Mouse (Mus musculus) embryonic facial prominence, embryonic 12.5 days (tissue): ENCODE results near the gene Cpt1a. TPM values are rescaled to one million over a fixed set of nuclear protein-coding genes. Genes with fewer than 3 reads are reported as not detected.

Experiments used
- ATAC-seq: fragments of 200-750 bp; cut with Nextera tagmentation; 2 replicates; pipeline ENCODE4 v1.8.0; 2017; ENCODE audit not compliant: insufficient number of reproducible peaks, insufficient read depth, low FRiP score, low TSS enrichment
- H3K27ac ChIP-seq: fragments of 300-500 bp; sonication (generic); 2 replicates; pipeline ENCODE4 v1.5.1; 2016; ENCODE audit warnings: mild to moderate bottlenecking
- H3K27me3 ChIP-seq: fragments of 300-500 bp; sonication (generic); 2 replicates; pipeline ENCODE4 v1.6.1; 2016; ENCODE audit warnings: mild to moderate bottlenecking, moderate library complexity
- H3K36me3 ChIP-seq: fragments of 300-500 bp; sonication (generic); 2 replicates; pipeline ENCODE4 v1.6.1; 2016; ENCODE audit warnings: mild to moderate bottlenecking
- H3K4me1 ChIP-seq: fragments of 300-500 bp; sonication (generic); 2 replicates; pipeline ENCODE4 v1.6.1; 2016
- H3K4me2 ChIP-seq: fragments of 300-500 bp; sonication (generic); replicated peaks from 2 replicates; pipeline ENCODE4 v1.6.1; 2016; ENCODE audit warnings: mild to moderate bottlenecking, moderate library complexity
- H3K4me3 ChIP-seq: fragments of 300-500 bp; sonication (generic); 2 replicates; pipeline ENCODE4 v1.5.1; 2016; ENCODE audit warnings: mild to moderate bottlenecking
- H3K9ac ChIP-seq: fragments of 300-500 bp; sonication (generic); 2 replicates; pipeline ENCODE4 v1.6.1; 2016; ENCODE audit warnings: mild to moderate bottlenecking, moderate library complexity
- H3K9me3 ChIP-seq: fragments of 300-500 bp; sonication (generic); 2 replicates; pipeline ENCODE4 v1.6.1; 2016; ENCODE audit warnings: mild to moderate bottlenecking, moderate library complexity
- WGBS: fragments of 180-500 bp; shearing (Covaris S2); methylation state at CpG from one replicate; pipeline ENCODE4 v1.1.7; 2016; 5-methylcytosine and 5-hydroxymethylcytosine counted together
- polyA plus RNA-seq: library from polyadenylated mRNA; unstranded; fragments of >200 nt; fragmentation: Nextera tagmentation; extraction: Ambion mirVana; gene quantifications from 2 replicates; pipeline ENCODE4 v1.2.1, GENCODE M21; 2016

Gene Cpt1a
- polyA plus RNA-seq: 12.3 and 13.0 TPM in 2 replicates

DNA sequence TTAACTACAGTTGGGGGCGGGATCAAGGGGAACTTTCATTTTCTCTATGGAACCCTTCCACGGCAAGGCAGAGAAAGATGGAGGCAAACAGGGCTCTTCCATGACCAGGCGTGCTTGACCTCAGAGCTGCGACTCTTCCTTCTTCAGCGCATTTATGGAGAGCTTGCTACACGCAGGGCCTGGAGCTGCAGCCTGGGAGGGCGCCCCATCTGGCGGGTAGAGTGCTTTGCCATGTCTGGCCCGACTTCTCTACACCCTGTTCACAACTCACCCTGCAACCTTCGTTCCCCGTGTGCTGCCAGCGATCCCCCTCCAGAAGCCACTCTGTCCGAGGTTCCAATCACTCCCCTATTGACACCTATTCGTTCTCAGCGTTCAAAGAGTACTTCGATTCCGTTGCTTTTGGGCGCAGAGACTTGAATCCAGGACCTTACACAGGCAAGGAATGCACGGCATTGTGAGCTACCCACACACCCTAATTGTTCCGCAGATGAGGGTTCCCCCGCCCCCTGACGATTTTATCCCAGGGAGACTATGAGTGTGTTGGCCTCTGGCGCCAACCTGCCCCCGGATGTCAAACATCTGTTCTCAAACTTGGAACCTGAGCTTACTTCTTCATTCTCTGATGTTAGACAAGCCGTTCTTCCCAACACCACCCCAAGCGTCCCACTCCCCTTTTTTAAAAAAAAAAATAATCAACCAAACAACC is at the start of gene Cpt1a:
Gene Cpt1a, plus strand, starts transcription at position 74 of the 709 bp plus-strand sequence.
- peak within 1 kb of the TSS; percentile 53 for H3K9ac ChIP-seq
- WGBS: 3% methylated on average over 26 of the region's 26 CpGs
- H3K4me3 ChIP-seq: peak within 1 kb of the TSS; percentile 59
- H3K4me2 ChIP-seq: peak within 1 kb of the TSS; percentile 91
- peaks cover 25% of the 10 kb centered on the region for H3K27me3 ChIP-seq
- no peaks in the 10 kb centered on the region for H3K36me3 ChIP-seq
- peaks cover 25% of the 10 kb centered on the region for H3K4me1 ChIP-seq
- H3K9me3 ChIP-seq: no peaks in the 10 kb centered on the region
- H3K27ac ChIP-seq: peak within 1 kb of the TSS; percentile 11; the same call in 1 of the 2 replicates
- no peak for ATAC-seq

DNA sequence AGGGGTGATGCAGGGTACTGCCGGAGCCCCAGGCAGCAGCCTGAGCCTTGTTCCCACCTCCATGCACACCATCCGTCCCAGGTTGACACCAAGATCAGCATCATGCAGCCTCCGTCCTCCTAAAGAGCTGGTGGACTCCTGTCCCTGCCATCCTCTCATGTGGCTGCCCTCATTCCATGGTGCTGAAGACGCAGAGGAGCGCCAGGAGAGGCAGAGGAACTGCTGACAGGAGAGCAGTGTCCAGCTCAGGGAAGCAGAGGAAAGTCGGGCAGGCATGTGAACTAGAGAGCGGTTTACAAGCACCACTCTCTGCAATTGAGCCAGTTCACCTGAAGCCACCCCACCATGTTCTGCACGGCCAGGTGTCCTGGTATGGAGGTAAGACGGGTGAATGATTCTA is 48.8 kb upstream of the Cpt1a start:
- Histone ChIP-seq H3K4me3 (no peak overlapping the region), H3K9me3 (no peaks in the 10 kb centered on the region), H3K27ac (no peak overlapping the region), H3K4me1 (no peaks in the 10 kb centered on the region), H3K4me2 (no peak overlapping the region), H3K27me3 (no peaks in the 10 kb centered on the region), H3K36me3 (peaks cover 83% of the 10 kb centered on the region), H3K9ac (no peak overlapping the region)
- 89% methylated on average over 9 of the region's 9 CpGs for WGBS
- no peak for ATAC-seq

DNA sequence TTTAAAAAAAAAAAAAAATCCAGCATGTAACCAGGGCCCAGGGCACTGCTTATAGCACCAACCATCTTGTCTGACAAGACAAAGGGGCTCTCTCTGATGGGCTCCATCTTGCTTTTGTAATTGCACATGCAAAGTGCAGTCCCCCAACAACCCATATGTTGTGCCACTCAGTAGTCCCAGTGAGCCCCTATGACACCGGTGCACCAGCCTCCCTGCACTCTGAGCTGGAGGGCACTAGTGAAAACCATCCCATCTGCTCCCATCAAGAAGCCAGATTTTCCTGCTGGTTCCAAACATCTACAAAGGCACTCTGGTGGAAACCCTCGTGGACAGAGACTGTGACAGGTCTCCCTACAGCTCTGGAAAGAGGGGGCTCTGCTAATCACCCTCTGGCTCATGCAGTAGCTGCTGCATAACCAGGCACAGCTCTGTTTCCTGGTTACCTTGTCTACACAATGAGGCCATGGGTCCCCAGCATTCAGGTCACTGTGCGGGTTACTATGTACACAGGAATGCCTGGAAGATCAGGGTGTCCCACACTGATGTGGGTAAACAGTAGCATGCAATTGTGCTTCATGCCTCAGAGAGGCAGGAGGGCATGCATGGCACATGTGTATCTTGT is 46.3 kb upstream of the Cpt1a start:
- Histone ChIP-seq H3K9ac (no peak overlapping the region), H3K4me3 (no peak overlapping the region), H3K36me3 (peaks cover 81% of the 10 kb centered on the region), H3K4me1 (no peaks in the 10 kb centered on the region), H3K27me3 (no peaks in the 10 kb centered on the region), H3K4me2 (no peak overlapping the region), H3K27ac (no peak overlapping the region), H3K9me3 (no peaks in the 10 kb centered on the region)
- ATAC-seq: no peak
- WGBS: 90% methylated on average over 3 of the region's 3 CpGs

DNA sequence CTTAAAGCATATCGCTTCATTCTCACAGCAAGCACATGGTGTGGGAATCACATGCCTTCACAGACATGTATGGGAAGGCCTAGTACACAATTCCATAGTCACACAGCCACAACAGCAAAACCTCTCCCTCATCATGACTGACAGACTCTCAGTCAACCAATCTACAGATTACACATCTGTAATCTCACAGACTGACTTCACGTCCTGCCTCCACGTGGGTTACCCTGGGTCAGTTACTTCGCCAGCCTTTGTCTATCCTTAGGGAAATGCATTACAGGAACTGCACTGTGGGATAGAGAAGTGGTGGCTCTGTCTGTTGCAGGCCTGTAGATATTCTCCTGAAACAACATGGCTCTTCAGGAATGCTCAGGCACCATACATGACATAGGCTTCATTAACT is 40.2 kb upstream of the Cpt1a start:
- Histone ChIP-seq H3K27me3 (no peaks in the 10 kb centered on the region), H3K4me3 (peak overlapping the region; percentile 85), H3K36me3 (peaks cover 47% of the 10 kb centered on the region), H3K9me3 (no peaks in the 10 kb centered on the region), H3K4me2 (peak overlapping the region; percentile 69), H3K27ac (no peak overlapping the region), H3K4me1 (peaks cover 15% of the 10 kb centered on the region), H3K9ac (peak overlapping the region; percentile 87)
- ATAC-seq: no peak
- 72% methylated on average over 4 of the region's 4 CpGs for WGBS

DNA sequence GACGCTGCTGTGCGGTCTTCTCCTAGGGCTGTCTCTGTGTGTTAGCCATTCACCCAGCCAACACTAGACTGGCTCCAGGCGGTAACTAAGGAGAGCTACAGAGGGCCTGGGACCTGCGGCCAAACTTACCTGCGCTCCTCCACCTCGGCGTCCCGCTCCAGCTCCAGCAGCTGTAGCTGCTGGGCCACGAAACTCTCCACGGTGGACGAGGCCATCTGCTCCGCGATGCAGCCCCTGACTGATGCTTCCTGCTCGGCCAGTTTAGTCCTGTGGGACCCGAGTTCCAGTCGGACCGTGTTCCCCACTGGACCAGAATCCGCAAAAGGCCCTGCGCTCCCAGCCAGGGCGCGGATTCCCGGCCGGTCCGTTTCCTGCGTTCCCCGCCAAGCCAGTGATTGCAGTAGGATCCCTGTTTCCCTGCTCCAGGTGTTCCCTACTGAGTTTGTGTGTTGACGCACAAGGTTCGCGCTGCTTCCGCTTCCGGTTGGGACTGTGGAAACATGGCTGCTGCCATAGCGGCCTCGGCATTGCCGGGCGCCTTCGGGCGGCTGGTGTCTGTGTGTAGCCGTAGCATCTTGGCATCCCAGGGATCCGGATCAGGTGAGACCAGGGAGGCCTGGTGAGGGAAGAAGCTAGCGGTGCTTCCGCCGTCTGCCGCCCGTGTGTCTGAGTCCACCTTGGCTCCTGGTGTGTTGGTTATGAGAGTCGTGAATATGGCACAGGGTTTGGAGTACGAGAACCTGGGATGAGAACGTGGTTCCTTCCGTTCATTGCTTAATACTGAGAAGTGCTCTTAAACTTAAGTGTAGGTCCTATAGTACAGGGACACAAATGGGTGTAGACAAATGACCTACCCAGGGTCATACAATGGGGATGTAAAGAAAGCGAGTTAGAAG is 39.3 kb upstream of the Cpt1a start, which contains the start of the genes Mrpl21 and Ighmbp2:
Gene Mrpl21, plus strand, starts transcription at position 330 of the 896 bp plus-strand sequence.
Gene Ighmbp2, minus strand, starts transcription at position 446 of the 896 bp plus-strand sequence.
- H3K36me3 ChIP-seq: peaks cover 46% of the 10 kb centered on the region
- H3K9ac ChIP-seq: peak within 1 kb of the TSS; percentile 87
- peaks cover 15% of the 10 kb centered on the region for H3K4me1 ChIP-seq
- H3K9me3 ChIP-seq: no peaks in the 10 kb centered on the region
- peak; percentile 82 for ATAC-seq
- WGBS: under 1% methylated on average over 49 of the region's 49 CpGs
- peak within 1 kb of the TSS; percentile 72; the same call in 1 of the 2 replicates for H3K27ac ChIP-seq
- peak within 1 kb of the TSS; percentile 85 for H3K4me3 ChIP-seq
- peak within 1 kb of the TSS; percentile 69 for H3K4me2 ChIP-seq
- no peaks in the 10 kb centered on the region for H3K27me3 ChIP-seq

DNA sequence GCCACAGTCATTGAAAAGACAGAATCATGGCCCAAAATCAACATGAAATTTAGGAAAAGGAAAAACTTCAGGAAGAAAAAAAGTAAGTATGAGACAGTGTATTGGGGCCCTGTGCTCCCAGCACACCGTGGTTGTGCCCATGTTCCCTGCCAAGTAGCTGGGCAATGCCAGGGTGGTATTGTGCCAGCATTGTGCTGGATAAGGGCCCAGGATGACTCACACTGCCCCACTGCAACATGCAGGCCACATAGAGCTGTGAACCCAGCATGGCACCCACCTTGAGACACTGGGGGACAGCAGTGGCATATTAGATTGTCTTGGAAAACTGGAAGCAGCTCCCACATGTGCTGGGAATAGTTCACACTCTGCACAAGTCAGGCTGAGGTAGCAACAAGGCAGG is 33.1 kb upstream of the Cpt1a start:
- no peaks in the 10 kb centered on the region for H3K9me3 ChIP-seq
- no peak overlapping the region for H3K27ac ChIP-seq
- no peak for ATAC-seq
- no peak overlapping the region for H3K9ac ChIP-seq
- no peaks in the 10 kb centered on the region for H3K27me3 ChIP-seq
- no peak overlapping the region for H3K4me2 ChIP-seq
- H3K36me3 ChIP-seq: peaks cover 54% of the 10 kb centered on the region
- H3K4me3 ChIP-seq: no peak overlapping the region
- WGBS: 100% methylated on average over 1 of the region's 1 CpGs
- H3K4me1 ChIP-seq: no peaks in the 10 kb centered on the region

DNA sequence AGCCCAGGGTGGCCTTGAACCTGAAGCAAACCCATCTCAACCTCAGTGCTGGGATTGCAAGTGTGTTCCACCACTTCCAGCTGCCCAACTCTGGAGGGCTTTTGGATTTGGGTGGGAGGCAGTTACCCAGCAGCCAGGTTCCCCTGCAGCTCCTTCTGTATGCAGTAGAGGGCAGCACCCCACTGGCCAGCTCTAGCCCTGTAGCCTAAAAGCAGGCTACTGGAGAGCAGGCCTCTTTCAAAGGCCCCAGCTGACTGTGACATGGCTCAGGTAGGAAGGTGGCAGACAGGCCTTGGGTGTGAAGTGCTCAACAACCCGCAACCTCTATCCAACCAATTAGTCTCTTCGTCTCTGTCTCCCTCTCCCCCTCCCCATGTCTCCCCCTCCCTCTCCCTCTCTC is 30.1 kb upstream of the Cpt1a start:
- ATAC-seq: peak; percentile 68; the same call in 1 of the 2 replicates
- Histone ChIP-seq H3K36me3 (peaks cover 43% of the 10 kb centered on the region), H3K4me2 (no peak overlapping the region), H3K4me3 (no peak overlapping the region), H3K9me3 (no peaks in the 10 kb centered on the region), H3K27ac (no peak overlapping the region), H3K27me3 (no peaks in the 10 kb centered on the region), H3K4me1 (no peaks in the 10 kb centered on the region), H3K9ac (no peak overlapping the region)
- 60% methylated on average over 2 of the region's 2 CpGs for WGBS

DNA sequence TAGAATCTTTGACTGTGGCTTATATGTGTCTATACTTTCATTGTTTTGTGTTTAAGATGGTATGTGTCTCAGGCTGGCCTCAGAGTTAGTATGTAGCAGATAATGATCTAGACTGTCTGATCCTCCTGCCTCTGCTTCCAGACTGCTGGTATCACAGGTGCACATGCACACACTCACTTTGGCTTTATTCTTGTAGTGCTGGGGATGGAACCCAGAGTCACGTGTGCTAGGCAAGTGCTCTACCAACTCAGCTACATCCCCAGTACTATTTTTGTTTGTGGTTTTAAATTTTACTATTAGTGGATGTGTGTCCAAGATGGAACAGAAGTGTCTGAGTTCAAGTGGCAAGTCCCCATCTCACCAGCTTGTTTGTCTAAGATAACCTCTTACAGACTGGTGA is 29.1 kb upstream of the Cpt1a start:
- H3K36me3 ChIP-seq: peaks cover 36% of the 10 kb centered on the region
- H3K4me2 ChIP-seq: no peak overlapping the region
- no peaks in the 10 kb centered on the region for H3K27me3 ChIP-seq
- H3K9me3 ChIP-seq: no peaks in the 10 kb centered on the region
- no peak overlapping the region for H3K27ac ChIP-seq
- no peaks in the 10 kb centered on the region for H3K4me1 ChIP-seq
- ATAC-seq: no peak
- 86% methylated on average over 1 of the region's 1 CpGs for WGBS
- no peak overlapping the region for H3K4me3 ChIP-seq
- no peak overlapping the region for H3K9ac ChIP-seq

DNA sequence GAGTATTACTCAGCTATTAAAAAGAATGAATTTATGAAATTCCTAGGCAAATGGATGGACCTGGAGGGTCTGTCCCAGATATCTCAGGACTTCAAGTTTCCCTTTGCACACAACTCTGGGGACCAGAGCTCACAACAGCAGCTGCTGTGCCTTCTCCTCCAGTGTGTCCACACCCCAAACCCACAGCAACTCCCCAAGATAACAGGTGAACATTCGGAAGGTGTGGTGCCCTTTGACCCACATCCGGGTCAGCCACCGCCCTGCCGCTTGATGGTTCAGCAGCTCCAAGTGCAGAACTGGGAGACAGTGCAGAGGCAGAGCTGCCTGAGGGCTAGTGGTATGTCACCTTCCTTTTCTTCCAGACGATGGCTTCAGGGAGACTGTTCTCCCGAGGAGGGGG is 26.9 kb upstream of the Cpt1a start:
- no peak overlapping the region for H3K4me2 ChIP-seq
- 85% methylated on average over 6 of the region's 6 CpGs for WGBS
- H3K9me3 ChIP-seq: no peaks in the 10 kb centered on the region
- no peak overlapping the region for H3K4me3 ChIP-seq
- no peak overlapping the region for H3K27ac ChIP-seq
- H3K9ac ChIP-seq: no peak overlapping the region
- no peak for ATAC-seq
- peaks cover 14% of the 10 kb centered on the region for H3K36me3 ChIP-seq
- no peaks in the 10 kb centered on the region for H3K27me3 ChIP-seq
- no peaks in the 10 kb centered on the region for H3K4me1 ChIP-seq

DNA sequence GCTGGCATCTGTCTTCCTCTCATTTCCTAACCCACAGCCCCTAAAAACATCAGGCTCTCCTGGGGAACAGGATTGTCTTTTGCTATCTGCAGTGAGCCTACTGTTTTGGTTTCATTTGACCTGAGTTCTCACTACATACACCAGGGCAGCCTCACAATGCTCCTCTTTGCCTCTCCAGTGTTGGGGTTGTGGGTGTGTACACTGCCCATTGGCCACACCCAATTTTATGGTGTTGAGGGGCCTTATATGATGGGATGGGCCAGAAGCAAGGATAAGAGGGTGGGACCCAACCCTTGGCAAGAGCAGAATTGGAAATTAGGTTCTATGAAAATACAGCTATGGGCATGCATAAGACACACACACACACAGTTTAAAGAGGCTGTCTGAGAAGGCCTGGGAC is 25.1 kb upstream of the Cpt1a start:
- no peak for ATAC-seq
- Histone ChIP-seq H3K4me3 (no peak overlapping the region), H3K9ac (no peak overlapping the region)

DNA sequence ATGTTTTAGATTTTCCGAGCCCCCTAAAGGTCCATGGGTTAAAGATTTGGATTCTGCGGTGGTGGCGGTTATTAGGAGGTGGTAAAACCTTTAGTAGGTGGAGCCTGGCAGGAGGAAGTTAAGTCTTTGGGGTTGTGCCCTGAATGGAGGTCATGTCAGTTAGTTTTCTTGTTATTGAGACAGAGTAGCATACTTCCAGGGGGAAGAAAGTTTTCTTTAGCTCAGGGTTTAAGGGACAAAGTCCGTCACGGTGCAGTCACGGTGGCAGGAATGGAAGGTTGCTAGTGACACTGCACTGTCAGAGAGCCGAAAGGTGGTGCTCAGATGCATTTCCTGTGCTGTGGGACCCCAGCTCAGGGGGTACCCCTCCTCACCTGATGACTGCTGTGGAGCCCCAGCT is 24.4 kb upstream of the Cpt1a start:
- Histone ChIP-seq H3K27ac (no peak overlapping the region), H3K4me2 (no peak overlapping the region), H3K27me3 (no peaks in the 10 kb centered on the region), H3K4me3 (no peak overlapping the region), H3K9ac (no peak overlapping the region), H3K36me3 (no peaks in the 10 kb centered on the region), H3K4me1 (no peaks in the 10 kb centered on the region), H3K9me3 (no peaks in the 10 kb centered on the region)
- WGBS: 84% methylated on average over 7 of the region's 7 CpGs
- ATAC-seq: no peak

More for the DNA sequence above, 25.1 kb upstream of the Cpt1a start:
- Histone ChIP-seq H3K36me3 (no peaks in the 10 kb centered on the region), H3K4me2 (no peak overlapping the region), H3K27me3 (no peaks in the 10 kb centered on the region), H3K27ac (no peak overlapping the region), H3K9me3 (no peaks in the 10 kb centered on the region), H3K4me1 (no peaks in the 10 kb centered on the region)
